In the genomic region with DNA sequence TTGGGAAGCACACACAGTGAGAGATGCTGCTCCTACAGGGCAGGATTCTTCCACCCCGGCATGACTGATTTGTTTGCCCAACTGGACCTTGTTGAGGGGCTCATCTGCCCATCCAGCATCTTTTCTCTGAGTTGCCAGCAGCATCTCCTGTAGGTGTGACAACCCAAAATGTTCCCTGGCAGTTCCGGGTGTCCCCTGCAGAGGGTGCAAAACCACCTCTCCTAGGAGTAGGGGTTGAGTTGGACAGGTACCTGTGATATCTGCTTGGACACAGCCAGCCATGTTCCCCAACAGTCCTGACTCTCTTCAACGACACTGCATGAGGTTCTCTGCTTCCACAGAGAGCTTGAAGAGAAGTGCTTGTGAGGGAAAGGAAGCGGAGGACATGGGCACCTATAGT, we compare ENCODE assay signal across 9 mouse cellular contexts. TPM values are rescaled to one million over a fixed set of nuclear protein-coding genes. Genes with fewer than 3 reads are reported as not detected.
A peak's percentile ranks its signal among the peaks of the same experiment; 100 is the strongest.
DNase-seq lines count a peak whose midpoint lies in the region; ATAC-seq and TF ChIP-seq lines count a peak whose summit lies in the region.
"Had no signal": no experiment of that assay in that cellular context is flagged by ENCODE, and none has a peak within 500 bp of the region (broad histone marks: within the 10 kb centered on the region; RNA-seq: fewer than 3 reads in every experiment).

No protein-coding gene starts in this region.

- peak; percentile 52 for TF ChIP-seq RAD21 in MEL (IDR thresholded peaks at IDR 0.05; ENCODE audit: low read depth, low read length)

- TF ChIP-seq POLR2A in MEL (IDR thresholded peaks at IDR 0.05; ENCODE audit: control insufficient read depth in 1 of 2, insufficient read depth in 1 of 2, low read depth in 1 of 2, low read length in 2 of 2, poor library complexity in 1 of 2), result no peak

- H3K4me2 ChIP-seq in kidney, embryonic 16.5 days (replicated peaks; ENCODE audit: low read depth, low read length), result no peak overlapping the region
- no peak overlapping the region for H3K4me2 ChIP-seq in heart, embryonic 11.5 days
- H3K4me2 ChIP-seq: limb, embryonic 15.5 days had no signal

- H3K9ac ChIP-seq in kidney, embryonic 16.5 days (replicated peaks; ENCODE audit: low read length), result no peak overlapping the region
- H3K9ac ChIP-seq in MEL (ENCODE audit: control insufficient read depth, low read depth, low read length, poor library complexity, severe bottlenecking), result no peak overlapping the region
- H3K9ac ChIP-seq in heart, embryonic 11.5 days (ENCODE audit: low read depth, low read length), result no peak overlapping the region
- H3K9ac ChIP-seq: limb, embryonic 15.5 days had no signal

- H3K79me2 ChIP-seq in MEL (ENCODE audit: control insufficient read depth, insufficient read depth, low read length, poor library complexity), result no peaks in the 10 kb centered on the region

- H3K4me3 ChIP-seq in kidney, embryonic 16.5 days (ENCODE audit: low read length), result no peak overlapping the region
- no peak overlapping the region for H3K4me3 ChIP-seq in MEL (ENCODE audit: control insufficient read depth in 1 of 2, insufficient read depth in 1 of 2, low read depth in 2 of 2, low read length in 2 of 2)
- no peak overlapping the region for H3K4me3 ChIP-seq in heart, embryonic 11.5 days (ENCODE audit: low read depth, low read length)
- H3K4me3 ChIP-seq: limb, embryonic 15.5 days had no signal

- 87% methylated on average over 4 of the region's 4 CpGs for WGBS in kidney, embryonic 16.5 days
- 75% methylated on average over 4 of the region's 4 CpGs for WGBS in heart, embryonic 11.5 days (ENCODE audit: insufficient replicate concordance)

- H3K36me3 ChIP-seq in kidney, embryonic 16.5 days (ENCODE audit: insufficient read depth, low read length), result 0 out of 2 replicates have a peak, but pooled peaks cover 8% of the 10 kb centered on the region
- peaks cover 0 to 4% of the 10 kb centered on the region in 2 experiments; a peak in 2 of 4 replicates for H3K36me3 ChIP-seq in MEL (ENCODE audit: control insufficient read depth in 1 of 2, insufficient read depth in 2 of 2, low read length in 2 of 2)
- no peaks in the 10 kb centered on the region for H3K36me3 ChIP-seq in heart, embryonic 11.5 days (ENCODE audit: control insufficient read depth, insufficient read depth, low read length)

- H3K9me3 ChIP-seq in kidney, embryonic 16.5 days (ENCODE audit: low read length), result no peaks in the 10 kb centered on the region
- H3K9me3 ChIP-seq in MEL (replicated peaks; ENCODE audit: insufficient read depth, low read length), result no peaks in the 10 kb centered on the region
- H3K9me3 ChIP-seq in heart, embryonic 11.5 days (replicated peaks; ENCODE audit: control insufficient read depth, low read length), result no peaks in the 10 kb centered on the region
- H3K9me3 ChIP-seq: limb, embryonic 15.5 days had no signal

- no peak for ATAC-seq in kidney, embryonic 16.5 days (ENCODE audit: low FRiP score, low TSS enrichment)
- no peak for ATAC-seq in heart, embryonic 11.5 days (replicated peaks; ENCODE audit: insufficient number of reproducible peaks, low FRiP score, low TSS enrichment)

- no peaks in the 10 kb centered on the region for H3K27me3 ChIP-seq in kidney, embryonic 16.5 days (ENCODE audit: insufficient read depth, low read length)
- no peaks in the 10 kb centered on the region for H3K27me3 ChIP-seq in MEL (ENCODE audit: control insufficient read depth in 1 of 2, insufficient read depth in 2 of 2, low read length in 2 of 2)
- H3K27me3 ChIP-seq in heart, embryonic 11.5 days (ENCODE audit: control insufficient read depth, insufficient read depth, low read length), result no peaks in the 10 kb centered on the region
- H3K27me3 ChIP-seq: limb, embryonic 15.5 days had no signal

- 0 out of 2 replicates have a peak, but pooled peaks cover 4% of the 10 kb centered on the region for H3K4me1 ChIP-seq in kidney, embryonic 16.5 days (ENCODE audit: insufficient read depth, low read length)
- no peaks in the 10 kb centered on the region for H3K4me1 ChIP-seq in MEL (ENCODE audit: control insufficient read depth in 1 of 2, insufficient read depth in 2 of 2, low read length in 2 of 2)
- H3K4me1 ChIP-seq in heart, embryonic 11.5 days (ENCODE audit: control insufficient read depth, insufficient read depth, low read length), result no peaks in the 10 kb centered on the region
- H3K4me1 ChIP-seq: limb, embryonic 15.5 days had no signal

- no peak for TF ChIP-seq EP300 in MEL (IDR thresholded peaks at IDR 0.05; ENCODE audit: low read depth in 1 of 2, low read length in 2 of 2)

- peak; percentile 15 to 42 for DNase-seq in kidney, adult 8-10 months
- peak; percentile 38 for DNase-seq in MEL (ENCODE audit: low read depth, low spot score)
- DNase-seq in kidney, postnatal 10 days, result peak; percentile 51
- peak; percentile 16 to 64 for DNase-seq in spleen, postnatal 10 days (ENCODE audit: low spot score in 2 of 2)
- no peak for DNase-seq in frontal cortex, postnatal 36 days (ENCODE audit: low spot score in 2 of 2)
- DNase-seq in left cerebral cortex, postnatal 4 days, result no peak

- intact Hi-C loops in left cerebral cortex, postnatal 4 days (cut with DNase I), result no loop called here

- TF ChIP-seq CTCF in MEL (IDR thresholded peaks at IDR 0.05 in 2 of 3, conservative IDR thresholded peaks at IDR 0.05 in 1 of 3; ENCODE audit: control insufficient read depth in 1 of 3, insufficient read depth in 1 of 3, low read depth in 2 of 3, low read length in 3 of 3, poor library complexity in 1 of 3, severe bottlenecking in 1 of 3), result peak; percentile 59 to 62 (median 59)

- H3K27ac ChIP-seq in kidney, embryonic 16.5 days (ENCODE audit: low read length), result no peak overlapping the region
- no peak overlapping the region for H3K27ac ChIP-seq in MEL (ENCODE audit: control insufficient read depth, low read depth, low read length)
- H3K27ac ChIP-seq in heart, embryonic 11.5 days (ENCODE audit: low read depth, low read length), result no peak overlapping the region
- H3K27ac ChIP-seq: limb, embryonic 15.5 days had no signal

TF ChIP-seq in MEL, 35 proteins besides CTCF, POLR2A, EP300 and RAD21:
- TF ChIP-seq MAZ (IDR thresholded peaks at IDR 0.05; ENCODE audit: low read depth, low read length) (no peak), ZC3H11A (IDR thresholded peaks at IDR 0.05; ENCODE audit: low read depth, low read length) (peak; percentile 27), ZKSCAN1 (IDR thresholded peaks at IDR 0.05; ENCODE audit: low read depth, low read length) (no peak), CHD2 (IDR thresholded peaks at IDR 0.05; ENCODE audit: low read length) (no peak), SMC3 (IDR thresholded peaks at IDR 0.05; ENCODE audit: low read depth, low read length) (peak; percentile 66), NRF1 (IDR thresholded peaks at IDR 0.05; ENCODE audit: insufficient read depth, low read depth, low read length, poor library complexity, severe bottlenecking) (no peak), ELF1 (IDR thresholded peaks at IDR 0.05; ENCODE audit: low read depth, low read length) (no peak), TCF12 (IDR thresholded peaks at IDR 0.05; ENCODE audit: low read depth, low read length) (no peak), GATA1 (IDR thresholded peaks at IDR 0.05; ENCODE audit: low read depth, low read length) (no peak), POLR2AphosphoS2 (IDR thresholded peaks at IDR 0.05; ENCODE audit: low read length) (no peak)

RNA-seq across cellular contexts. Expression of a gene that starts 5.8 kb away (rescaled TPM):
- 1.3 TPM in 2 replicates for polyA plus RNA-seq in kidney, embryonic 16.5 days (2015; fragmentation: Nextera tagmentation; extraction: Ambion mirVana)
- 0.08 and 0.10 TPM in 2 replicates for total RNA-seq in MEL (2012; rRNA removed)
- under 1 TPM in 1 of 2 experiments, not detected in 1; 0.97 TPM for polyA plus RNA-seq in MEL (2012; ENCODE audit: insufficient read depth in 1 of 2, insufficient read length in 2 of 2, low read depth in 1 of 2, low replicate concordance in 2 of 2, missing spikeins in 1 of 2)
- polyA plus RNA-seq in heart, embryonic 11.5 days (2014; fragmentation: Nextera tagmentation; extraction: Ambion mirVana), result 0.79 and 1.1 TPM in 2 replicates
- 10 to 100 TPM; 53.8 to 56.9 TPM for total RNA-seq in left cerebral cortex, postnatal 4 days (2021)

RNA-seq across cellular contexts. Expression of a gene that starts 53.0 kb away (rescaled TPM):
- polyA plus RNA-seq in kidney, embryonic 16.5 days (2015; fragmentation: Nextera tagmentation; extraction: Ambion mirVana), result 112 and 115 TPM in 2 replicates
- total RNA-seq in MEL (2012; rRNA removed), result 47.1 and 50.6 TPM in 2 replicates
- 100 to 1,000 TPM in 1 of 2 experiments, 10 to 100 TPM in 1; 51.4 to 293 TPM for polyA plus RNA-seq in MEL (2012; ENCODE audit: insufficient read depth in 1 of 2, insufficient read length in 2 of 2, low read depth in 1 of 2, low replicate concordance in 2 of 2, missing spikeins in 1 of 2)
- 78.4 and 87.6 TPM in 2 replicates for polyA plus RNA-seq in heart, embryonic 11.5 days (2014; fragmentation: Nextera tagmentation; extraction: Ambion mirVana)
- total RNA-seq in left cerebral cortex, postnatal 4 days (2021), result 10 to 100 TPM; 82.9 to 87.0 TPM

Comparison
In these comparisons a context has a peak if more than half of its experiments do, and no peak if none do; other contexts are left out.
1. DNase-seq: peak in kidney, adult 8-10 months (2 of 2), MEL (single experiment), kidney, postnatal 10 days (single experiment) and spleen, postnatal 10 days (2 of 2); none in frontal cortex, postnatal 36 days (0 of 2) and left cerebral cortex, postnatal 4 days (single experiment).